Mouse (Mus musculus): Measurements from ENCODE around the gene Ptbp3. TPM values are rescaled to one million over a fixed set of nuclear protein-coding genes. Genes with fewer than 3 reads are reported as not detected.

The Ptbp3 gene
- 16.0 and 18.7 TPM in 2 replicates for polyA plus RNA-seq (2015; fragmentation: Nextera tagmentation; extraction: Ambion mirVana)

- Histone ChIP-seq H3K27ac (peak within 1 kb of the TSS; percentile 83), H3K4me3 (peak within 1 kb of the TSS; percentile 80), H3K4me2 (peak within 1 kb of the TSS; percentile 77), H3K9me3 (replicated peaks) (no peaks in the 10 kb centered on the region), H3K36me3 (ENCODE audit: poor library complexity, severe bottlenecking) (no peaks in the 10 kb centered on the region), H3K4me1 (peaks cover 6% of the 10 kb centered on the region; the same call in 1 of the 2 replicates), H3K27me3 (peaks cover 9% of the 10 kb centered on the region; the same call in 1 of the 2 replicates), H3K9ac (peak within 1 kb of the TSS; percentile 84)
- ATAC-seq = peak; percentile 90
- under 1% methylated on average over 48 of the region's 83 CpGs for WGBS
Observed at GRCm38 (mm10) chr4:59549175-59549976, at the start of gene Ptbp3. TSS of gene Ptbp3 (minus strand) at chr4:59549364.

- Histone ChIP-seq H3K36me3 (ENCODE audit: poor library complexity, severe bottlenecking) (no peaks in the 10 kb centered on the region), H3K27ac (no peak overlapping the region), H3K4me1 (no peaks in the 10 kb centered on the region), H3K27me3 (no peaks in the 10 kb centered on the region), H3K4me2 (no peak overlapping the region), H3K9ac (no peak overlapping the region), H3K4me3 (no peak overlapping the region), H3K9me3 (replicated peaks) (no peaks in the 10 kb centered on the region)
- 91% methylated on average over 2 of the region's 2 CpGs for WGBS
- no peak for ATAC-seq
Observed at GRCm38 (mm10) chr4:59596556-59596955, 47.4 kb upstream of the Ptbp3 start.

GRCm38 (mm10) chr4:59594614-59595013 is 45.5 kb upstream of the Ptbp3 start:
- H3K27me3 ChIP-seq = no peaks in the 10 kb centered on the region
- no peaks in the 10 kb centered on the region for H3K4me1 ChIP-seq
- no peaks in the 10 kb centered on the region for H3K36me3 ChIP-seq (ENCODE audit: poor library complexity, severe bottlenecking)
- H3K4me3 ChIP-seq = no peak overlapping the region
- no peaks in the 10 kb centered on the region for H3K9me3 ChIP-seq (replicated peaks)
- H3K9ac ChIP-seq = no peak overlapping the region
- H3K27ac ChIP-seq = no peak overlapping the region
- ATAC-seq = no peak
- H3K4me2 ChIP-seq = no peak overlapping the region
- WGBS = 80% methylated on average over 2 of the region's 2 CpGs

- no peaks in the 10 kb centered on the region for H3K4me1 ChIP-seq
- H3K4me2 ChIP-seq = no peak overlapping the region
- no peak overlapping the region for H3K9ac ChIP-seq
- no peak overlapping the region for H3K4me3 ChIP-seq
- no peak for ATAC-seq
- 95% methylated on average over 1 of the region's 1 CpGs for WGBS
- no peak overlapping the region for H3K27ac ChIP-seq
- H3K36me3 ChIP-seq (ENCODE audit: poor library complexity, severe bottlenecking) = no peaks in the 10 kb centered on the region
- no peaks in the 10 kb centered on the region for H3K9me3 ChIP-seq (replicated peaks)
- H3K27me3 ChIP-seq = no peaks in the 10 kb centered on the region
Observed at GRCm38 (mm10) chr4:59587872-59588226, 38.7 kb upstream of the Ptbp3 start.

- Histone ChIP-seq H3K4me1 (no peaks in the 10 kb centered on the region), H3K9me3 (replicated peaks) (no peaks in the 10 kb centered on the region), H3K27me3 (no peaks in the 10 kb centered on the region), H3K4me2 (no peak overlapping the region), H3K36me3 (ENCODE audit: poor library complexity, severe bottlenecking) (no peaks in the 10 kb centered on the region), H3K27ac (no peak overlapping the region), H3K9ac (no peak overlapping the region), H3K4me3 (no peak overlapping the region)
- no peak for ATAC-seq
- WGBS = 80% methylated on average over 2 of the region's 2 CpGs
Observed at GRCm38 (mm10) chr4:59587215-59587871, 38.2 kb upstream of the Ptbp3 start.

- ATAC-seq = no peak
- Histone ChIP-seq H3K4me1 (peaks cover 14% of the 10 kb centered on the region), H3K9me3 (replicated peaks) (no peaks in the 10 kb centered on the region), H3K4me2 (no peak overlapping the region), H3K36me3 (ENCODE audit: poor library complexity, severe bottlenecking) (no peaks in the 10 kb centered on the region), H3K27ac (no peak overlapping the region), H3K27me3 (no peaks in the 10 kb centered on the region), H3K4me3 (no peak overlapping the region), H3K9ac (no peak overlapping the region)
- WGBS = 87% methylated on average over 5 of the region's 5 CpGs
Observed at GRCm38 (mm10) chr4:59585097-59585496, 35.9 kb upstream of the Ptbp3 start.

- peaks cover 15% of the 10 kb centered on the region for H3K4me1 ChIP-seq
- no peaks in the 10 kb centered on the region for H3K27me3 ChIP-seq
- H3K4me2 ChIP-seq = peak overlapping the region; percentile 81
- peak overlapping the region; percentile 65 for H3K4me3 ChIP-seq
- H3K9ac ChIP-seq = 0 out of 2 replicates have a peak overlapping the region, but pooled peaks have one; percentile 65
- 26% methylated on average over 6 of the region's 6 CpGs for WGBS
- no peak overlapping the region for H3K27ac ChIP-seq
- no peaks in the 10 kb centered on the region for H3K36me3 ChIP-seq (ENCODE audit: poor library complexity, severe bottlenecking)
- no peaks in the 10 kb centered on the region for H3K9me3 ChIP-seq (replicated peaks)
- ATAC-seq = no peak
Observed at GRCm38 (mm10) chr4:59582186-59582585, 33.0 kb upstream of the Ptbp3 start.

- ATAC-seq = peak; percentile 97
- peak within 1 kb of the TSS; percentile 65 for H3K4me3 ChIP-seq
- H3K4me2 ChIP-seq = peak within 1 kb of the TSS; percentile 81
- H3K4me1 ChIP-seq = peaks cover 15% of the 10 kb centered on the region
- peak within 1 kb of the TSS; percentile 86 for H3K27ac ChIP-seq
- peak within 1 kb of the TSS; percentile 76 for H3K9ac ChIP-seq
- whole genome bisulfite sequencing = under 1% methylated on average over 61 of the region's 61 CpGs
- H3K36me3 ChIP-seq (ENCODE audit: poor library complexity, severe bottlenecking) = no peaks in the 10 kb centered on the region
- no peaks in the 10 kb centered on the region for H3K27me3 ChIP-seq
- H3K9me3 ChIP-seq (replicated peaks) = no peaks in the 10 kb centered on the region
Observed at GRCm38 (mm10) chr4:59581314-59582185, 32.4 kb upstream of the Ptbp3 start, which contains the start of gene Hsdl2. TSS of gene Hsdl2 (plus strand) at chr4:59581563.

GRCm38 (mm10) chr4:59580495-59581281 is 31.5 kb upstream of the Ptbp3 start:
- ATAC-seq = peak; percentile 39
- peak overlapping the region; percentile 81 for H3K4me2 ChIP-seq
- peak overlapping the region; percentile 65 for H3K4me3 ChIP-seq
- H3K4me1 ChIP-seq = peaks cover 15% of the 10 kb centered on the region
- H3K27me3 ChIP-seq = no peaks in the 10 kb centered on the region
- H3K9me3 ChIP-seq (replicated peaks) = no peaks in the 10 kb centered on the region
- peak overlapping the region; percentile 86 for H3K27ac ChIP-seq
- no peaks in the 10 kb centered on the region for H3K36me3 ChIP-seq (ENCODE audit: poor library complexity, severe bottlenecking)
- H3K9ac ChIP-seq = peak overlapping the region; percentile 76
- WGBS = under 1% methylated on average over 23 of the region's 23 CpGs

GRCm38 (mm10) chr4:59575184-59575958 is 26.2 kb upstream of the Ptbp3 start:
- Histone ChIP-seq H3K27me3 (no peaks in the 10 kb centered on the region), H3K9ac (no peak overlapping the region), H3K4me1 (peaks cover 3% of the 10 kb centered on the region; the same call in 1 of the 2 replicates), H3K36me3 (ENCODE audit: poor library complexity, severe bottlenecking) (no peaks in the 10 kb centered on the region), H3K27ac (no peak overlapping the region), H3K9me3 (replicated peaks) (no peaks in the 10 kb centered on the region), H3K4me3 (no peak overlapping the region), H3K4me2 (no peak overlapping the region)
- ATAC-seq = no peak
- WGBS = 88% methylated on average over 11 of the region's 11 CpGs

Measured in forebrain, embryonic 13.5 days (tissue).